Mouse (Mus musculus) CD4-positive, CD25-positive, alpha-beta regulatory T cell, adult 4 months (primary cell): Measurements from ENCODE around the gene Grin2d. TPM values are rescaled to one million over a fixed set of nuclear protein-coding genes. Genes with fewer than 3 reads are reported as not detected.

ENCODE experiments used
- polyA plus RNA-seq, 2 experiments: library from polyadenylated mRNA; unstranded; fragments of 100-300 nt; shearing (Covaris generic); gene quantifications; one replicate each; pipeline ENCODE4 v1.2.1; 2017

The Grin2d gene
- polyA plus RNA-seq, 2 experiments from 2014 or later = 0.23 TPM; not detected in 1

Other genes starting within 250 kb of the Grin2d start
- under 1 TPM; 0.32 to 0.40 TPM for gene Mamstr, start 238.4 kb downstream of the Grin2d start, polyA plus RNA-seq
- gene Fut2, start 212.0 kb downstream of the Grin2d start, polyA plus RNA-seq = not detected
- not detected for gene Ntn5, start 194.4 kb downstream of the Grin2d start, polyA plus RNA-seq
- under 1 TPM in 1 of 2 experiments, not detected in 1; 0.30 TPM for gene Sec1, start 184.0 kb downstream of the Grin2d start, polyA plus RNA-seq
- gene Car11, start 178.5 kb downstream of the Grin2d start, polyA plus RNA-seq = 1 to 10 TPM; 1.2 to 1.3 TPM
- 1 to 10 TPM; 7.4 to 8.8 TPM for gene Dbp, start 173.3 kb downstream of the Grin2d start, polyA plus RNA-seq
- gene Rpl18, start 162.9 kb downstream of the Grin2d start, polyA plus RNA-seq = 1,000 to 10,000 TPM; 2,369 to 2,427 TPM
- gene Sphk2, start 160.4 kb downstream of the Grin2d start, polyA plus RNA-seq = 10 to 100 TPM; 15.2 to 21.1 TPM
- not detected for gene Fam83e, start 157.2 kb downstream of the Grin2d start, polyA plus RNA-seq
- gene Spaca4, start 152.6 kb downstream of the Grin2d start, polyA plus RNA-seq = not detected
- not detected for gene Lmtk3, start 94.6 kb downstream of the Grin2d start, polyA plus RNA-seq
- gene Sult2b1, start 93.7 kb downstream of the Grin2d start, polyA plus RNA-seq = 1 to 10 TPM; 3.1 to 5.2 TPM
- gene Cyth2, start 63.8 kb downstream of the Grin2d start, polyA plus RNA-seq = 10 to 100 TPM; 20.8 to 21.4 TPM
- not detected for gene Kcnj14, start 53.6 kb downstream of the Grin2d start, polyA plus RNA-seq
- 10 to 100 TPM; 26.2 to 36.3 TPM for gene Grwd1, start 47.4 kb downstream of the Grin2d start, polyA plus RNA-seq
- 10 to 100 TPM; 21.2 to 27.0 TPM for gene Kdelr1, start 5.6 kb downstream of the Grin2d start, polyA plus RNA-seq
- gene Syngr4, start 18.3 kb upstream of the Grin2d start, polyA plus RNA-seq = not detected
- 1 to 10 TPM; 5.9 to 8.9 TPM for gene Tmem143, start 18.6 kb upstream of the Grin2d start, polyA plus RNA-seq
- gene Emp3, start 43.0 kb upstream of the Grin2d start, polyA plus RNA-seq = 100 to 1,000 TPM; 575 to 614 TPM
- gene Ccdc114, start 45.7 kb upstream of the Grin2d start, polyA plus RNA-seq = 1 to 10 TPM; 2.9 to 3.7 TPM
- not detected for gene Abcc6, start 151.9 kb upstream of the Grin2d start, polyA plus RNA-seq
- gene Nomo1, start 155.3 kb upstream of the Grin2d start, polyA plus RNA-seq = 10 to 100 TPM; 18.9 to 26.9 TPM
- not detected for gene Kcnj11, start 222.4 kb upstream of the Grin2d start, polyA plus RNA-seq